Comparison of ENCODE assay signal across 9 mouse cellular contexts in the genomic region with DNA sequence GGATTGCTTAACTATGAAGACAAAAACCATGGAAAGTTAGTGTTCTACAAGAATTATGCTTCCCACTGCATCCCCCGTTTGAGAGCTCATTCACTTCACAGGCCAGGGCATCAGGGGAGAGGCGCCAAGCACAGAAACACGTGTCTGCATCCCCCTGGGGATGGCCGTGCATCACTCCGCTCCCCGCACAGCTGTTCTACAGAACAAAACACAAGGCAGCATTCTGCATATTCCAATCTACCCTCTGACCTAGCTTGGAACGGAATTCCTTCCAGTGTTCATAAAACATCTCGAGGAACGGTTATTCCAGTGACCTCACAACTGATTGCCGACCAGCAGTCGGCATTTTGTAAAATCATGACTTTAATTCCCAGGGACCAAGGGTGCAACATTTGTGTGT.
DNase-seq lines count a peak whose midpoint lies in the region; ATAC-seq and TF ChIP-seq lines count a peak whose summit lies in the region.
"Had no signal": no experiment of that assay in that cellular context is flagged by ENCODE, and none has a peak within 500 bp of the region (broad histone marks: within the 10 kb centered on the region; RNA-seq: fewer than 3 reads in every experiment).

No protein-coding gene starts in this region.

- no peak for ATAC-seq in liver, embryonic 13.5 days (ENCODE audit: low read depth)
- ATAC-seq in liver, embryonic 11.5 days (replicated peaks; ENCODE audit: low FRiP score): no peak
- ATAC-seq in monocyte, adult 5-6 weeks (replicated peaks; ENCODE audit: insufficient number of reproducible peaks, low FRiP score, low TSS enrichment, poor library complexity, severe bottlenecking): no peak
- ATAC-seq in forebrain, postnatal 0 days: no peak
- ATAC-seq: midbrain, embryonic 13.5 days had no signal

- no peak overlapping the region for H3K4me3 ChIP-seq in liver, embryonic 13.5 days (replicated peaks)
- no peak overlapping the region for H3K4me3 ChIP-seq in liver, embryonic 11.5 days (ENCODE audit: low read depth, low read length)
- no peak overlapping the region for H3K4me3 ChIP-seq in forebrain, postnatal 0 days (ENCODE audit: low read depth, low read length)
- H3K4me3 ChIP-seq: midbrain, embryonic 13.5 days had no signal

- H3K27ac ChIP-seq in liver, embryonic 13.5 days: peak overlapping the region; percentile 70; the same call in 1 of the 2 replicates
- H3K27ac ChIP-seq in liver, embryonic 11.5 days (ENCODE audit: low read depth, low read length): no peak overlapping the region
- H3K27ac ChIP-seq in forebrain, postnatal 0 days (ENCODE audit: low read depth, low read length): no peak overlapping the region
- H3K27ac ChIP-seq: midbrain, embryonic 13.5 days had no signal

- no peak for TF ChIP-seq CTCF in forebrain, postnatal 0 days (IDR thresholded peaks at IDR 0.05; ENCODE audit: low read depth)

- WGBS in liver, embryonic 13.5 days (ENCODE audit: insufficient replicate concordance): 86% methylated on average over 11 of the region's 11 CpGs
- 78% methylated on average over 11 of the region's 11 CpGs for WGBS in liver, embryonic 11.5 days
- WGBS in forebrain, postnatal 0 days: 65% methylated on average over 11 of the region's 11 CpGs

- peak overlapping the region; percentile 42 for H3K4me2 ChIP-seq in liver, embryonic 13.5 days
- H3K4me2 ChIP-seq in liver, embryonic 11.5 days: no peak overlapping the region
- no peak overlapping the region for H3K4me2 ChIP-seq in forebrain, postnatal 0 days (ENCODE audit: low read depth)
- H3K4me2 ChIP-seq: midbrain, embryonic 13.5 days had no signal

- DNase-seq in liver, embryonic 13.5 days: no peak
- no peak for DNase-seq in liver, embryonic 11.5 days (ENCODE audit: low spot score)
- DNase-seq in gastrocnemius, postnatal 4 days (ENCODE audit: low spot score in 2 of 2): peak; percentile 36 to 70
- DNase-seq in kidney, postnatal 14 days: peak; percentile 81
- peak; percentile 43 for DNase-seq in skeletal muscle tissue, adult 2 months (ENCODE audit: low read depth, low spot score)
- DNase-seq in forebrain, postnatal 0 days: no peak
- DNase-seq in cerebellum, postnatal 36 days: no peak

- no peaks in the 10 kb centered on the region for H3K36me3 ChIP-seq in liver, embryonic 13.5 days
- no peaks in the 10 kb centered on the region for H3K36me3 ChIP-seq in liver, embryonic 11.5 days (ENCODE audit: control insufficient read depth, insufficient read depth, low read length)
- no peaks in the 10 kb centered on the region for H3K36me3 ChIP-seq in forebrain, postnatal 0 days (ENCODE audit: insufficient read depth)
- H3K36me3 ChIP-seq: midbrain, embryonic 13.5 days had no signal

- peak overlapping the region; percentile 19; the same call in 1 of the 2 replicates for H3K9ac ChIP-seq in liver, embryonic 13.5 days
- H3K9ac ChIP-seq in liver, embryonic 11.5 days (ENCODE audit: low read depth, low read length): no peak overlapping the region
- H3K9ac ChIP-seq in forebrain, postnatal 0 days: no peak overlapping the region
- H3K9ac ChIP-seq: midbrain, embryonic 13.5 days had no signal

- H3K4me1 ChIP-seq in liver, embryonic 13.5 days (replicated peaks): peaks cover 55% of the 10 kb centered on the region
- H3K4me1 ChIP-seq in liver, embryonic 11.5 days (replicated peaks; ENCODE audit: control insufficient read depth, insufficient read depth, low read length): peaks cover 26% of the 10 kb centered on the region
- H3K4me1 ChIP-seq in forebrain, postnatal 0 days (ENCODE audit: insufficient read depth): no peaks in the 10 kb centered on the region

- H3K9me3 ChIP-seq in liver, embryonic 13.5 days (replicated peaks): no peaks in the 10 kb centered on the region
- no peaks in the 10 kb centered on the region for H3K9me3 ChIP-seq in liver, embryonic 11.5 days (ENCODE audit: control insufficient read depth, low read length)
- no peaks in the 10 kb centered on the region for H3K9me3 ChIP-seq in forebrain, postnatal 0 days (ENCODE audit: low read length)
- H3K9me3 ChIP-seq: midbrain, embryonic 13.5 days had no signal

- peaks cover 8% of the 10 kb centered on the region for H3K27me3 ChIP-seq in liver, embryonic 13.5 days
- H3K27me3 ChIP-seq in liver, embryonic 11.5 days (replicated peaks; ENCODE audit: control insufficient read depth, insufficient read depth, low read length): no peaks in the 10 kb centered on the region
- H3K27me3 ChIP-seq in forebrain, postnatal 0 days (ENCODE audit: insufficient read depth, low read length): no peaks in the 10 kb centered on the region

Comparison
In these comparisons a context has a peak if more than half of its experiments do, and no peak if none do; other contexts are left out.
1. DNase-seq: peak in gastrocnemius, postnatal 4 days (2 of 2), kidney, postnatal 14 days (single experiment) and skeletal muscle tissue, adult 2 months (single experiment); none in liver, embryonic 13.5 days (single experiment), liver, embryonic 11.5 days (single experiment), forebrain, postnatal 0 days (single experiment) and cerebellum, postnatal 36 days (0 of 2).